Mouse (Mus musculus) neural tube, embryonic 12.5 days (tissue): ENCODE data around the gene Slc26a10. TPM values are rescaled to one million over a fixed set of nuclear protein-coding genes. Genes with fewer than 3 reads are reported as not detected.
"Not testable (repeated sequence)": the region's sequence is repeated elsewhere in the genome, so short reads cannot be mapped to it uniquely, and the experiment has no call there.

Experiments used
- ATAC-seq: fragments of 200-750 bp; cut with Nextera tagmentation; 2 replicates; pipeline ENCODE4 v1.8.0; 2017; ENCODE audit warnings: low read depth, mild to moderate bottlenecking, moderate TSS enrichment, moderate library complexity; ENCODE audit not compliant: low FRiP score
- H3K27ac ChIP-seq: fragments of 300-500 bp; sonication (generic); 2 replicates; pipeline ENCODE4 v1.5.1; 2016
- H3K27me3 ChIP-seq: fragments of 300-500 bp; sonication (generic); replicated peaks from 2 replicates; pipeline ENCODE4 v1.6.1; 2016; ENCODE audit warnings: mild to moderate bottlenecking
- H3K36me3 ChIP-seq: fragments of 300-500 bp; sonication (generic); 2 replicates; pipeline ENCODE4 v1.6.1; 2016; ENCODE audit warnings: mild to moderate bottlenecking
- H3K4me1 ChIP-seq: fragments of 300-500 bp; sonication (generic); 2 replicates; pipeline ENCODE4 v1.6.1; 2016
- H3K4me2 ChIP-seq: fragments of 300-500 bp; sonication (generic); replicated peaks from 2 replicates; pipeline ENCODE4 v1.6.1; 2016; ENCODE audit warnings: mild to moderate bottlenecking
- H3K4me3 ChIP-seq: fragments of 300-500 bp; sonication (generic); 2 replicates; pipeline ENCODE4 v1.5.1; 2016
- H3K9ac ChIP-seq: fragments of 300-500 bp; sonication (generic); 2 replicates; pipeline ENCODE4 v1.6.1; 2016; ENCODE audit warnings: mild to moderate bottlenecking
- H3K9me3 ChIP-seq: fragments of 300-500 bp; sonication (generic); 2 replicates; pipeline ENCODE4 v1.6.1; 2016; ENCODE audit warnings: mild to moderate bottlenecking
- WGBS: fragments of 180-500 bp; shearing (Covaris S2); methylation state at CpG from one replicate; pipeline ENCODE4 v1.1.7; 2016; 5-methylcytosine and 5-hydroxymethylcytosine counted together
- polyA plus RNA-seq: library from polyadenylated mRNA; unstranded; fragments of >200 nt; fragmentation: Nextera tagmentation; extraction: Ambion mirVana; gene quantifications from 2 replicates; pipeline ENCODE4 v1.2.1, GENCODE M21; 2016

Gene Slc26a10
- polyA plus RNA-seq, 1 experiment from 2014 or later = 1.8 TPM

GRCm38 (mm10) chr10:127153323-127153722 lies 27.1 kb downstream of the Slc26a10 start:
- H3K9me3 ChIP-seq = no peaks in the 10 kb centered on the region

GRCm38 (mm10) chr10:127152556-127152955 lies 27.9 kb downstream of the Slc26a10 start:
- not testable (repeated sequence) for H3K4me2 ChIP-seq, H3K9ac ChIP-seq, H3K9me3 ChIP-seq, H3K27me3 ChIP-seq, H3K36me3 ChIP-seq, ATAC-seq, H3K4me1 ChIP-seq, H3K4me3 ChIP-seq, H3K27ac ChIP-seq
- WGBS = 90% methylated on average over 10 of the region's 10 CpGs

More at GRCm38 (mm10) chr10:127153323-127153722, 27.1 kb downstream of the Slc26a10 start:
- Histone ChIP-seq H3K27ac (no peak overlapping the region), H3K9ac (no peak overlapping the region), H3K4me2 (no peak overlapping the region), H3K4me3 (no peak overlapping the region), H3K36me3 (no peaks in the 10 kb centered on the region), H3K27me3 (no peaks in the 10 kb centered on the region), H3K4me1 (no peaks in the 10 kb centered on the region)
- 93% methylated on average over 7 of the region's 7 CpGs for WGBS
- no peak for ATAC-seq

GRCm38 (mm10) chr10:127151233-127151632 lies 29.2 kb downstream of the Slc26a10 start:
- H3K27me3 ChIP-seq, H3K4me1 ChIP-seq, ATAC-seq, H3K4me2 ChIP-seq, H3K27ac ChIP-seq, H3K9me3 ChIP-seq, H3K4me3 ChIP-seq, H3K9ac ChIP-seq, H3K36me3 ChIP-seq: not testable (repeated sequence)
- 92% methylated on average over 3 of the region's 3 CpGs for WGBS

GRCm38 (mm10) chr10:127150471-127150872 lies 30.0 kb downstream of the Slc26a10 start:
- no peak for ATAC-seq
- H3K27ac ChIP-seq = no peak overlapping the region
- no peak overlapping the region for H3K4me2 ChIP-seq
- no peaks in the 10 kb centered on the region for H3K36me3 ChIP-seq
- 90% methylated on average over 4 of the region's 4 CpGs for WGBS
- no peak overlapping the region for H3K4me3 ChIP-seq
- no peak overlapping the region for H3K9ac ChIP-seq
- H3K27me3 ChIP-seq = no peaks in the 10 kb centered on the region
- H3K9me3 ChIP-seq = no peaks in the 10 kb centered on the region
- H3K4me1 ChIP-seq = no peaks in the 10 kb centered on the region

- Histone ChIP-seq H3K27ac (no peak overlapping the region), H3K27me3 (no peaks in the 10 kb centered on the region), H3K4me3 (no peak overlapping the region), H3K9me3 (0 out of 2 replicates have a peak, but pooled peaks cover 3% of the 10 kb centered on the region), H3K4me1 (no peaks in the 10 kb centered on the region), H3K9ac (no peak overlapping the region), H3K36me3 (no peaks in the 10 kb centered on the region), H3K4me2 (no peak overlapping the region)
- no peak for ATAC-seq
- 86% methylated on average over 6 of the region's 6 CpGs for WGBS
Observed at GRCm38 (mm10) chr10:127147135-127147534, 33.3 kb downstream of the Slc26a10 start.

GRCm38 (mm10) chr10:127145303-127145702 lies 35.1 kb downstream of the Slc26a10 start:
- H3K27me3 ChIP-seq = no peaks in the 10 kb centered on the region
- H3K4me3 ChIP-seq = no peak overlapping the region
- H3K4me2 ChIP-seq = no peak overlapping the region
- H3K36me3 ChIP-seq = no peaks in the 10 kb centered on the region
- 0 out of 2 replicates have a peak, but pooled peaks cover 3% of the 10 kb centered on the region for H3K9me3 ChIP-seq
- WGBS = 86% methylated on average over 5 of the region's 5 CpGs
- ATAC-seq = no peak
- H3K27ac ChIP-seq = no peak overlapping the region
- H3K9ac ChIP-seq = no peak overlapping the region
- H3K4me1 ChIP-seq = no peaks in the 10 kb centered on the region

- ATAC-seq = no peak
- Histone ChIP-seq H3K9ac (no peak overlapping the region), H3K4me2 (no peak overlapping the region), H3K36me3 (no peaks in the 10 kb centered on the region), H3K4me3 (no peak overlapping the region), H3K27ac (no peak overlapping the region), H3K9me3 (0 out of 2 replicates have a peak, but pooled peaks cover 3% of the 10 kb centered on the region), H3K4me1 (no peaks in the 10 kb centered on the region), H3K27me3 (no peaks in the 10 kb centered on the region)
- 95% methylated on average over 7 of the region's 7 CpGs for WGBS
Observed at GRCm38 (mm10) chr10:127144536-127144935, 35.9 kb downstream of the Slc26a10 start.

GRCm38 (mm10) chr10:127143228-127143627 lies 37.2 kb downstream of the Slc26a10 start:
- no peaks in the 10 kb centered on the region for H3K36me3 ChIP-seq
- H3K4me3 ChIP-seq = no peak overlapping the region
- no peak for ATAC-seq
- WGBS = 77% methylated on average over 8 of the region's 8 CpGs
- H3K4me2 ChIP-seq = no peak overlapping the region
- H3K27me3 ChIP-seq = no peaks in the 10 kb centered on the region
- H3K9me3 ChIP-seq = 0 out of 2 replicates have a peak, but pooled peaks cover 3% of the 10 kb centered on the region
- H3K9ac ChIP-seq = no peak overlapping the region
- H3K4me1 ChIP-seq = no peaks in the 10 kb centered on the region
- no peak overlapping the region for H3K27ac ChIP-seq

- no peak overlapping the region for H3K9ac ChIP-seq
- 0 out of 2 replicates have a peak, but pooled peaks cover 3% of the 10 kb centered on the region for H3K9me3 ChIP-seq
- no peaks in the 10 kb centered on the region for H3K36me3 ChIP-seq
- no peaks in the 10 kb centered on the region for H3K4me1 ChIP-seq
- H3K27me3 ChIP-seq = no peaks in the 10 kb centered on the region
- no peak overlapping the region for H3K4me2 ChIP-seq
- ATAC-seq = no peak
- no peak overlapping the region for H3K27ac ChIP-seq
- 84% methylated on average over 8 of the region's 8 CpGs for WGBS
- H3K4me3 ChIP-seq = no peak overlapping the region
Observed at GRCm38 (mm10) chr10:127141500-127141899, 38.9 kb downstream of the Slc26a10 start.

GRCm38 (mm10) chr10:127140971-127141370 lies 39.5 kb downstream of the Slc26a10 start:
- no peak overlapping the region for H3K9ac ChIP-seq
- 0 out of 2 replicates have a peak, but pooled peaks cover 3% of the 10 kb centered on the region for H3K9me3 ChIP-seq
- ATAC-seq = no peak
- H3K4me3 ChIP-seq = no peak overlapping the region
- no peak overlapping the region for H3K27ac ChIP-seq
- no peaks in the 10 kb centered on the region for H3K36me3 ChIP-seq
- WGBS = 88% methylated on average over 11 of the region's 11 CpGs
- H3K27me3 ChIP-seq = no peaks in the 10 kb centered on the region
- H3K4me1 ChIP-seq = no peaks in the 10 kb centered on the region
- H3K4me2 ChIP-seq = no peak overlapping the region

GRCm38 (mm10) chr10:127138328-127139141 lies 41.9 kb downstream of the Slc26a10 start:
- Histone ChIP-seq H3K4me2 (no peak overlapping the region), H3K36me3 (no peaks in the 10 kb centered on the region), H3K4me3 (no peak overlapping the region), H3K27me3 (no peaks in the 10 kb centered on the region), H3K9ac (no peak overlapping the region), H3K9me3 (0 out of 2 replicates have a peak, but pooled peaks cover 3% of the 10 kb centered on the region), H3K4me1 (no peaks in the 10 kb centered on the region), H3K27ac (no peak overlapping the region)
- 92% methylated on average over 18 of the region's 18 CpGs for WGBS
- ATAC-seq = no peak

- Histone ChIP-seq H3K36me3 (no peaks in the 10 kb centered on the region), H3K9ac (no peak overlapping the region), H3K4me1 (no peaks in the 10 kb centered on the region), H3K4me2 (no peak overlapping the region), H3K4me3 (no peak overlapping the region), H3K27ac (no peak overlapping the region), H3K9me3 (0 out of 2 replicates have a peak, but pooled peaks cover 3% of the 10 kb centered on the region), H3K27me3 (no peaks in the 10 kb centered on the region)
- no peak for ATAC-seq
- 87% methylated on average over 3 of the region's 3 CpGs for WGBS
Observed at GRCm38 (mm10) chr10:127137896-127138295, 42.5 kb downstream of the Slc26a10 start.

GRCm38 (mm10) chr10:127136510-127136909 lies 43.9 kb downstream of the Slc26a10 start:
- no peak for ATAC-seq
- Histone ChIP-seq H3K4me2 (no peak overlapping the region), H3K4me1 (no peaks in the 10 kb centered on the region), H3K27me3 (no peaks in the 10 kb centered on the region), H3K36me3 (no peaks in the 10 kb centered on the region), H3K27ac (no peak overlapping the region), H3K9me3 (no peaks in the 10 kb centered on the region), H3K9ac (no peak overlapping the region), H3K4me3 (no peak overlapping the region)
- WGBS = 90% methylated on average over 4 of the region's 4 CpGs
